Mouse (Mus musculus) heart, adult 2 months (tissue): ENCODE measurements at regions not wholly inside any gene's neighbourhood (a gene's known extent, or its start where the extent isn't known, plus 50 kb on each side); places are given as distances from the start of the nearest gene placed in this dataset.

Experiments used
- DNase-seq, 2 experiments: peaks; one replicate each; pipeline ENCODE4 v3.0.0; 2021
- H3K27ac ChIP-seq: fragments of 200-600 bp; 2 replicates; pipeline ENCODE4 v1.8.1; 2022
- H3K27me3 ChIP-seq: fragments of 200-500 bp; 2 replicates; pipeline ENCODE4 v1.6.1; 2012; ENCODE audit warnings: mild to moderate bottlenecking, low read length, inconsistent platforms, mixed read lengths; ENCODE audit not compliant: control insufficient read depth, insufficient read depth
- H3K36me3 ChIP-seq: fragments of 200-500 bp; 2 replicates; pipeline ENCODE4 v1.6.1; 2012; ENCODE audit warnings: low read length, inconsistent platforms; ENCODE audit not compliant: control insufficient read depth, insufficient read depth
- H3K4me1 ChIP-seq: fragments of 200-500 bp; 2 replicates; pipeline ENCODE4 v1.6.1; 2011; ENCODE audit warnings: low read length; ENCODE audit not compliant: control insufficient read depth, insufficient read depth
- H3K4me3 ChIP-seq: fragments of 200-600 bp; 2 replicates; pipeline ENCODE4 v1.8.1; 2022
- H3K79me2 ChIP-seq: fragments of 200-500 bp; replicated peaks from 2 replicates; pipeline ENCODE4 v1.6.1; 2012; ENCODE audit warnings: mild to moderate bottlenecking, inconsistent platforms, low read length, moderate library complexity, mixed read lengths; ENCODE audit not compliant: control insufficient read depth, insufficient read depth
- H3K9ac ChIP-seq: fragments of 200-500 bp; 2 replicates; pipeline ENCODE4 v1.6.1; 2012; ENCODE audit warnings: low read depth, mild to moderate bottlenecking, control low read depth, inconsistent platforms, low read length, mixed read lengths
- CTCF ChIP-seq: fragments of 200-600 bp; IDR thresholded peaks from 2 replicates; pipeline ENCODE4 v1.8.1; 2022; ENCODE audit warnings: antibody characterized with exemption, mild to moderate bottlenecking, moderate library complexity
- EP300 ChIP-seq: fragments of 200-500 bp; IDR thresholded peaks from 2 replicates; pipeline ENCODE4 v1.6.1; 2011; ENCODE audit warnings: low read depth, low read length, control low read depth; ENCODE audit not compliant: insufficient read depth
- POLR2A ChIP-seq: fragments of 200-500 bp; IDR thresholded peaks from 2 replicates; pipeline ENCODE4 v1.6.1; 2011; ENCODE audit warnings: mild to moderate bottlenecking, low read depth, low read length, control low read depth; ENCODE audit not compliant: insufficient read depth
- WGBS: fragments of 180-500 bp; shearing (Covaris S2); methylation state at CpG from one replicate; pipeline ENCODE4 v1.1.7; 2018; 5-methylcytosine and 5-hydroxymethylcytosine counted together
- intact Hi-C: fragments of 180-260 bp; cut with DNase I; formaldehyde crosslinking; loops from one replicate; pipeline ENCODE4 v1.15.1; 2025

- H3K4me3 ChIP-seq = no peak overlapping the region
- H3K4me1 ChIP-seq = no peaks in the 10 kb centered on the region
- WGBS = 69% methylated on average over 1 of the region's 1 CpGs
- TF ChIP-seq CTCF (no peak), POLR2A (no peak), EP300 (no peak)
- no peak overlapping the region for H3K9ac ChIP-seq
- no peaks in the 10 kb centered on the region for H3K27me3 ChIP-seq
- intact Hi-C loops = no loop called here
- H3K79me2 ChIP-seq = no peaks in the 10 kb centered on the region
- DNase-seq = no peak
- H3K36me3 ChIP-seq = no peaks in the 10 kb centered on the region
- H3K27ac ChIP-seq = no peak overlapping the region
Observed at GRCm38 (mm10) chr14:98808117-98808516, 186.0 kb downstream of the Rpl36a-ps1 start.

- DNase-seq = no peak
- no peak overlapping the region for H3K9ac ChIP-seq
- no peak overlapping the region for H3K27ac ChIP-seq
- WGBS = 86% methylated on average over 6 of the region's 6 CpGs
- H3K27me3 ChIP-seq = no peaks in the 10 kb centered on the region
- H3K36me3 ChIP-seq = no peaks in the 10 kb centered on the region
- TF ChIP-seq CTCF = no peak
- TF ChIP-seq EP300 = no peak
- no peak for TF ChIP-seq POLR2A
- no peak overlapping the region for H3K4me3 ChIP-seq
- H3K4me1 ChIP-seq = no peaks in the 10 kb centered on the region
- intact Hi-C loops = no loop called here
- no peaks in the 10 kb centered on the region for H3K79me2 ChIP-seq
Observed at GRCm38 (mm10) chr14:98805066-98805465, 189.1 kb downstream of the Rpl36a-ps1 start.

DNA sequence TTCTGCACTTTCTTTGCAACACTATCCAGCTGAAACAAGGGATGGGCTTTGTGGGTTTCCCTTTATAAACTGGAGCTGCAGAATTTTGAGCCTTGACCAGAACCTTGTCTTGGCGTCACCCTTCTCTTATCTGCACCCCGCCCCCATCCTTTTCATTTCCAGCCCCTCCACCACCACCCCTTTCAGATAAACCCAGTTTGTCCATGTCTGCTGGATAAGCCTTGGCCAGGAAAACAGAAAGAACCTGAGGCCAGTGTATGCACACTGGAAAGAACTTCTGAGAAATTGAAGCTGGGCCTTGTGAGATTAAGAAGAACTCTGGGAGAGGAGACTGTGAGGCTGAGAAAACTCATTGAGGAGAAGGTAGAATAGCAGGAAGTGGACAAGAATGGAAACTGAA, 192.8 kb downstream of the Rpl36a-ps1 start:
- Histone ChIP-seq H3K4me1 (no peaks in the 10 kb centered on the region), H3K27me3 (no peaks in the 10 kb centered on the region), H3K4me3 (no peak overlapping the region), H3K36me3 (no peaks in the 10 kb centered on the region), H3K79me2 (no peaks in the 10 kb centered on the region), H3K9ac (no peak overlapping the region), H3K27ac (no peak overlapping the region)
- TF ChIP-seq CTCF (no peak), POLR2A (no peak), EP300 (no peak)
- intact Hi-C loops = no loop called here
- 49% methylated on average over 2 of the region's 2 CpGs for WGBS
- no peak for DNase-seq

DNA sequence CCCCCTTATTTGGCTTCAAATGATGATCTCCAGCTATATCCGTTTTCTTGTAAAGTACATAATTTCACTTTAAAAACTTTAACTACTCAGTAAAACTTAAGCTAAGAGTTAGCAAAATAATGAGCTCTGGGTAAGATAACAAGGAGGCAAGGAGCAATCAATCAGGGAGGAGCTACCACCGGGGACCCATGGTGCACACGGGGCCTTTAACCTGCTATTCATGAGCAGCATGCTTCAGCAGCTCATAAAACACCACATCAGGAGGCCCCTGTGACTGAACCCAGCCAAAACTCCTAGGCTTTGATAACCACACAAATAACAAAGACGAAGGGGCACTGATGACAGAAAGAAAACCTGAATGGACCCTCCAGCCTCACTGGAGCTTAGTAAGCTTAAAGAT, 202.1 kb downstream of the Rpl36a-ps1 start:
- H3K9ac ChIP-seq = no peak overlapping the region
- H3K79me2 ChIP-seq = no peaks in the 10 kb centered on the region
- no peaks in the 10 kb centered on the region for H3K36me3 ChIP-seq
- intact Hi-C loops = no loop called here
- H3K27me3 ChIP-seq = no peaks in the 10 kb centered on the region
- TF ChIP-seq POLR2A (no peak), EP300 (no peak), CTCF (no peak)
- no peak for DNase-seq
- 75% methylated on average over 4 of the region's 4 CpGs for WGBS
- H3K27ac ChIP-seq = no peak overlapping the region
- H3K4me3 ChIP-seq = no peak overlapping the region
- no peaks in the 10 kb centered on the region for H3K4me1 ChIP-seq

DNA sequence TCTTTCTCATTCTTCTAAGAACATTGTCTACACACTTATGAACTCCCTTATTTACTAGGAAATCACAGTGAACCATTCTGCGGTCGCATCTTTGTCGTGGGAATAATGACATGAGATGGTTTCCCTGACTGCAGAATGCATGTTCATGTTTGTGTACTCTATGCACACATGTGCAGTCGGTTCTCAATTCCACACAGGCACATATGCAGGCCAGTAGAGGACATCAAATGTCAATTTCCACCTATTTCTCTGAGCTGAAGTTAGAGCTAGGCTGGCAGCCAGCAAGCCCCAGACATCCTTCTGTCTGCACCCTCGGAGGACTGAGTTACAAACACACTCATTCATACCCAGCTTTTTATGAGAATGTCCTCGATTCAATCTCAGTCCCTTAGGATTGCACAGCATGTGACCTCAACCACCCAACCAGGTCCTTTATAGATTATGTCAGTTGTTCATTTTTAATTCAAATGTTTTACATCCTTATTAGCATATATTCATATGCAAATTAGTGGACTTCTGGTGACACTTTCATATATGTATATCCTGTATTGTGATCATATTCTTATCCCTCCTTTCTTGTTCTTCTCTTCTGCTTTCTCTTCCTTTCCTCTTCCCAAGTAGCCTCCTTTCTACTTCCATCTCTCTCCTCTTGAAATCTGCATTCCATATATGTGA, 202.7 kb downstream of the Rpl36a-ps1 start:
- no peak for DNase-seq
- Histone ChIP-seq H3K27ac (no peak overlapping the region), H3K36me3 (no peaks in the 10 kb centered on the region), H3K4me1 (no peaks in the 10 kb centered on the region), H3K79me2 (no peaks in the 10 kb centered on the region), H3K9ac (no peak overlapping the region), H3K27me3 (no peaks in the 10 kb centered on the region), H3K4me3 (no peak overlapping the region)
- 78% methylated on average over 6 of the region's 6 CpGs for WGBS
- TF ChIP-seq POLR2A = no peak
- no peak for TF ChIP-seq CTCF
- TF ChIP-seq EP300 = no peak
- intact Hi-C loops = no loop called here

- Histone ChIP-seq H3K9ac (no peak overlapping the region), H3K4me3 (no peak overlapping the region), H3K27ac (no peak overlapping the region), H3K27me3 (no peaks in the 10 kb centered on the region), H3K79me2 (no peaks in the 10 kb centered on the region), H3K36me3 (no peaks in the 10 kb centered on the region), H3K4me1 (no peaks in the 10 kb centered on the region)
- no peak for DNase-seq
- TF ChIP-seq CTCF = no peak
- TF ChIP-seq POLR2A = no peak
- no peak for TF ChIP-seq EP300
- intact Hi-C loops = no loop called here
- 58% methylated on average over 6 of the region's 6 CpGs for WGBS
Observed at GRCm38 (mm10) chr14:98789794-98790193, 204.3 kb downstream of the Rpl36a-ps1 start.
